Comparison of ENCODE assay signal across 8 mouse cellular contexts in the genomic region with DNA sequence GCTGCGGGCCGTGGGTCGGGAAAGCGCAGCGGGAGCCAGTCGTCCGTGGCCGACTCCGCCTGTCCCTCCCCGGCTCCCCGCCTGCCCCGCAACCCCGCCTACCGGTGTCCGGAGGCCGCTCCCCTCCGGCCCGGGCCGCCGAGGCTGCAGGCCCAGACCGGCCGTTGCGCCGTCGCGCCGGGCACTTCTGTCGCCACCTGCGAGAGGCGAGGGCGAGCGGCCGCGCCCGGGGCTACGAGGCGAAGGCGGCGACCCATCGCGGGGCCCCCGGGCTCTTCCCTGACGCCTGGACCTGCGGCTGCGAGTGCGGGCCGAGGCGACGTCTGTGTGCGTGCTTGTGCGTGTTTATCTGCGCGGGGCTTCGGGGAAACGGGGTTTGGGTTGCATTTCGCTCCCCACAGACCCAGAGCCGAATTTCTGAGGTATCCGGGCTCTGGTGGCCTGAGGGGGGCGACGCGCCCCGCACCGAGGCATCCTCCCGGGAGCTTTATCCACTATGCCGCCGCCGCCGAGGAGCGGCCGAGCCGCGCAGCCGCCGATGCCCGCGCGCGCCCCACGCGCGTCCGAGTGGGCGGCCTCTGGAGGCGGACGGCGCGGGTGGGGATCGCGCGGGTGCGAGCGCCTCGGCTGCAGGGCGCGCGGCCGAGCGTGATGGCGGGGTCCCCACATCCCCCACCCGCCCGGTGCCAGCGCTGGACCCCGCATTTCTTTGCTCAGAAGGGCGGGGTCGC. TPM values are rescaled to one million over a fixed set of nuclear protein-coding genes. Genes with fewer than 3 reads are reported as not detected.
DNase-seq lines count a peak whose midpoint lies in the region; ATAC-seq and TF ChIP-seq lines count a peak whose summit lies in the region.

No protein-coding gene starts in this region.

- no peaks in the 10 kb centered on the region for H3K9me3 ChIP-seq in embryonic facial prominence, embryonic 10.5 days
- no peaks in the 10 kb centered on the region for H3K9me3 ChIP-seq in heart, embryonic 13.5 days
- no peaks in the 10 kb centered on the region for H3K9me3 ChIP-seq in limb, embryonic 10.5 days (replicated peaks)
- no peaks in the 10 kb centered on the region for H3K9me3 ChIP-seq in midbrain, embryonic 12.5 days

- TF ChIP-seq POLR2A in lung, adult 2 months (IDR thresholded peaks at IDR 0.05; ENCODE audit: borderline replicate concordance, extremely low read depth, low read depth, low read length) = no peak; the same call in 1 of the 2 replicates

- no peak for TF ChIP-seq CTCF in lung, adult 2 months (IDR thresholded peaks at IDR 0.05; ENCODE audit: insufficient read depth, low read length)

- H3K4me3 ChIP-seq in lung, adult 2 months (replicated peaks; ENCODE audit: extremely low read depth, low read depth, low read length) = peak overlapping the region; percentile 90
- H3K4me3 ChIP-seq in embryonic facial prominence, embryonic 10.5 days = peak overlapping the region; percentile 89
- H3K4me3 ChIP-seq in heart, embryonic 13.5 days = peak overlapping the region; percentile 90
- H3K4me3 ChIP-seq in limb, embryonic 10.5 days = peak overlapping the region; percentile 84
- peak overlapping the region; percentile 86 for H3K4me3 ChIP-seq in midbrain, embryonic 12.5 days

- peak overlapping the region; percentile 98 for H3K27ac ChIP-seq in embryonic facial prominence, embryonic 10.5 days (replicated peaks)
- peak overlapping the region; percentile 94 for H3K27ac ChIP-seq in heart, embryonic 13.5 days (replicated peaks)
- peak overlapping the region; percentile 99 for H3K27ac ChIP-seq in limb, embryonic 10.5 days
- H3K27ac ChIP-seq in midbrain, embryonic 12.5 days (replicated peaks) = peak overlapping the region; percentile 99

- no peaks in the 10 kb centered on the region for H3K36me3 ChIP-seq in embryonic facial prominence, embryonic 10.5 days (replicated peaks)
- no peaks in the 10 kb centered on the region for H3K36me3 ChIP-seq in heart, embryonic 13.5 days
- H3K36me3 ChIP-seq in limb, embryonic 10.5 days = no peaks in the 10 kb centered on the region
- no peaks in the 10 kb centered on the region for H3K36me3 ChIP-seq in midbrain, embryonic 12.5 days

- ATAC-seq in heart, embryonic 13.5 days (ENCODE audit: extremely low read depth, insufficient number of reproducible peaks, low FRiP score, low TSS enrichment) = peak; percentile 82
- ATAC-seq in midbrain, embryonic 12.5 days (ENCODE audit: low FRiP score, low read depth) = peak; percentile 68

- peak overlapping the region; percentile 79 for H3K4me2 ChIP-seq in heart, embryonic 13.5 days
- H3K4me2 ChIP-seq in midbrain, embryonic 12.5 days (replicated peaks) = peak overlapping the region; percentile 63

- H3K9ac ChIP-seq in heart, embryonic 13.5 days = peak overlapping the region; percentile 94
- peak overlapping the region; percentile 90 for H3K9ac ChIP-seq in midbrain, embryonic 12.5 days (replicated peaks)

- H3K4me1 ChIP-seq in lung, adult 2 months (ENCODE audit: control insufficient read depth, insufficient read depth, low read length) = no peaks in the 10 kb centered on the region
- H3K4me1 ChIP-seq in embryonic facial prominence, embryonic 10.5 days = peaks cover 48% of the 10 kb centered on the region
- peaks cover 34% of the 10 kb centered on the region for H3K4me1 ChIP-seq in heart, embryonic 13.5 days
- peaks cover 54% of the 10 kb centered on the region for H3K4me1 ChIP-seq in limb, embryonic 10.5 days
- peaks cover 39% of the 10 kb centered on the region for H3K4me1 ChIP-seq in midbrain, embryonic 12.5 days

- no peak for DNase-seq in lung, adult 2 months
- no peak for DNase-seq in lung, postnatal 14 days
- DNase-seq in Muller cell, postnatal 12 days (ENCODE audit: inconsistent ontology term) = peak; percentile 94
- DNase-seq in embryonic facial prominence, embryonic 10.5 days (ENCODE audit: low spot score) = no peak
- peak; percentile 86 for DNase-seq in limb, embryonic 10.5 days (ENCODE audit: low spot score)
- no peak for DNase-seq in c-Kit-positive CD71-positive TER-119-positive erythroid progenitor cells, embryonic 14.5 days (ENCODE audit: low spot score)

- under 1% methylated on average over 105 of the region's 105 CpGs for WGBS in lung, adult 2 months
- under 1% methylated on average over 105 of the region's 105 CpGs for WGBS in embryonic facial prominence, embryonic 10.5 days
- 0% methylated on average over 98 of the region's 105 CpGs for WGBS in heart, embryonic 13.5 days
- WGBS in limb, embryonic 10.5 days = under 1% methylated on average over 99 of the region's 105 CpGs
- under 1% methylated on average over 87 of the region's 105 CpGs for WGBS in midbrain, embryonic 12.5 days

- no peaks in the 10 kb centered on the region for H3K27me3 ChIP-seq in embryonic facial prominence, embryonic 10.5 days (replicated peaks; ENCODE audit: low read depth, poor library complexity, severe bottlenecking)
- H3K27me3 ChIP-seq in heart, embryonic 13.5 days (replicated peaks) = peaks cover 7% of the 10 kb centered on the region; the same call in 1 of the 2 replicates
- H3K27me3 ChIP-seq in limb, embryonic 10.5 days (ENCODE audit: low read depth, poor library complexity, severe bottlenecking) = no peaks in the 10 kb centered on the region
- no peaks in the 10 kb centered on the region for H3K27me3 ChIP-seq in midbrain, embryonic 12.5 days

RNA-seq across cellular contexts. Expression of a gene that starts 0.5 kb away (rescaled TPM):
- polyA plus RNA-seq in lung, adult 2 months (2012; rRNA removed) = 47.6 and 54.4 TPM in 2 replicates
- 9.3 and 10.1 TPM in 2 replicates for polyA plus RNA-seq in embryonic facial prominence, embryonic 10.5 days (2016; fragmentation: Nextera tagmentation; extraction: Ambion mirVana)
- 3.6 and 4.8 TPM in 2 replicates for polyA plus RNA-seq in heart, embryonic 13.5 days (2015; fragmentation: Nextera tagmentation; extraction: Ambion mirVana)
- 5.2 and 5.6 TPM in 2 replicates for polyA plus RNA-seq in limb, embryonic 10.5 days (2016; fragmentation: Nextera tagmentation; extraction: Ambion mirVana)
- polyA plus RNA-seq in midbrain, embryonic 12.5 days (2016; fragmentation: Nextera tagmentation; extraction: Ambion mirVana) = 14.6 and 14.7 TPM in 2 replicates

RNA-seq across cellular contexts. Expression of a gene that starts 19.2 kb away (rescaled TPM):
- 5.6 and 8.1 TPM in 2 replicates for polyA plus RNA-seq in lung, adult 2 months (2012; rRNA removed)
- polyA plus RNA-seq in embryonic facial prominence, embryonic 10.5 days (2016; fragmentation: Nextera tagmentation; extraction: Ambion mirVana) = 97.3 and 100 TPM in 2 replicates
- 44.5 and 45.0 TPM in 2 replicates for polyA plus RNA-seq in heart, embryonic 13.5 days (2015; fragmentation: Nextera tagmentation; extraction: Ambion mirVana)
- 93.2 and 99.6 TPM in 2 replicates for polyA plus RNA-seq in limb, embryonic 10.5 days (2016; fragmentation: Nextera tagmentation; extraction: Ambion mirVana)
- polyA plus RNA-seq in midbrain, embryonic 12.5 days (2016; fragmentation: Nextera tagmentation; extraction: Ambion mirVana) = 79.4 and 83.9 TPM in 2 replicates

RNA-seq across cellular contexts. Expression of a gene that starts 48.0 kb away (rescaled TPM):
- 43.6 and 63.2 TPM in 2 replicates for polyA plus RNA-seq in lung, adult 2 months (2012; rRNA removed)
- polyA plus RNA-seq in embryonic facial prominence, embryonic 10.5 days (2016; fragmentation: Nextera tagmentation; extraction: Ambion mirVana) = 36.9 and 39.9 TPM in 2 replicates
- polyA plus RNA-seq in heart, embryonic 13.5 days (2015; fragmentation: Nextera tagmentation; extraction: Ambion mirVana) = 80.1 and 90.0 TPM in 2 replicates
- 32.5 and 40.3 TPM in 2 replicates for polyA plus RNA-seq in limb, embryonic 10.5 days (2016; fragmentation: Nextera tagmentation; extraction: Ambion mirVana)
- 57.5 and 58.3 TPM in 2 replicates for polyA plus RNA-seq in midbrain, embryonic 12.5 days (2016; fragmentation: Nextera tagmentation; extraction: Ambion mirVana)

Comparison
In these comparisons a context has a peak if more than half of its experiments do, and no peak if none do; other contexts are left out.
1. DNase-seq: peak in Muller cell, postnatal 12 days (single experiment) and limb, embryonic 10.5 days (single experiment); none in lung, adult 2 months (single experiment), lung, postnatal 14 days (single experiment), embryonic facial prominence, embryonic 10.5 days (single experiment) and c-Kit-positive CD71-positive TER-119-positive erythroid progenitor cells, embryonic 14.5 days (single experiment).
2. Peak in every context shown above with its lines, with median percentiles within 50 percentile points of each other: H3K4me3 ChIP-seq and H3K27ac ChIP-seq.